Mouse (Mus musculus) embryo, embryonic 11 days (tissue): ENCODE data around the gene Mettl1.

Source experiments
- DNase-seq: peaks from one replicate; pipeline ENCODE4 v3.0.0-alpha.2; 2015

Mettl1 gene

GRCm38 (mm10) chr10:127041274-127041766, at the start of gene Mettl1, which contains the start of gene Eef1akmt3:
Gene Mettl1, plus strand, starts transcription at chr10:127041414.
Gene Eef1akmt3, minus strand, starts transcription at chr10:127041513.
- DNase-seq: peak; percentile 61

- DNase-seq: no peak
Measured at GRCm38 (mm10) chr10:126991676-126992075, 49.5 kb upstream of the Mettl1 start.

GRCm38 (mm10) chr10:126993621-126994020, 47.6 kb upstream of the Mettl1 start:
- no peak for DNase-seq

- no peak for DNase-seq
Measured at GRCm38 (mm10) chr10:126997340-126998113, 43.7 kb upstream of the Mettl1 start.

GRCm38 (mm10) chr10:127000529-127000928, 40.7 kb upstream of the Mettl1 start, which contains the start of gene Avil:
Gene Avil, plus strand, starts transcription at chr10:127000709.
- DNase-seq: no peak

GRCm38 (mm10) chr10:127001297-127001696, 39.9 kb upstream of the Mettl1 start:
- DNase-seq: no peak

- no peak for DNase-seq
Measured at GRCm38 (mm10) chr10:127002056-127002455, 39.2 kb upstream of the Mettl1 start.

- DNase-seq: no peak
Measured at GRCm38 (mm10) chr10:127002765-127003164, 38.4 kb upstream of the Mettl1 start.

- no peak for DNase-seq
Measured at GRCm38 (mm10) chr10:127003334-127003733, 37.9 kb upstream of the Mettl1 start.

- DNase-seq: no peak
Measured at GRCm38 (mm10) chr10:127003806-127004205, 37.4 kb upstream of the Mettl1 start.

- DNase-seq: peak; percentile 35
Measured at GRCm38 (mm10) chr10:127016488-127016887, 24.7 kb upstream of the Mettl1 start.

- peak; percentile 13 for DNase-seq
Measured at GRCm38 (mm10) chr10:127017071-127017470, 24.1 kb upstream of the Mettl1 start.

- no peak for DNase-seq
Measured at GRCm38 (mm10) chr10:127018422-127018821, 22.8 kb upstream of the Mettl1 start.

- peak; percentile 97 for DNase-seq
Measured at GRCm38 (mm10) chr10:127030336-127031296, 10.6 kb upstream of the Mettl1 start, which contains the start of gene Tsfm. Gene Tsfm, minus strand, starts transcription at chr10:127030840.

GRCm38 (mm10) chr10:127033301-127033741, 7.9 kb upstream of the Mettl1 start:
- no peak for DNase-seq

GRCm38 (mm10) chr10:127036273-127036672, 4.9 kb upstream of the Mettl1 start:
- no peak for DNase-seq

- no peak for DNase-seq
Measured at GRCm38 (mm10) chr10:127037641-127038040, 3.6 kb upstream of the Mettl1 start.

GRCm38 (mm10) chr10:127040569-127041214, 522 bp upstream of the Mettl1 start:
- DNase-seq: no peak

- peak; percentile 94 for DNase-seq
Measured at GRCm38 (mm10) chr10:127041774-127042338, 642 bp downstream of the Mettl1 start.

GRCm38 (mm10) chr10:127042468-127043115, 1.4 kb downstream of the Mettl1 start:
- no peak for DNase-seq

GRCm38 (mm10) chr10:127043187-127043586, 2.0 kb downstream of the Mettl1 start:
- no peak for DNase-seq

- no peak for DNase-seq
Measured at GRCm38 (mm10) chr10:127047954-127048353, 6.7 kb downstream of the Mettl1 start, which contains the start of gene Cyp27b1. Gene Cyp27b1, plus strand, starts transcription at chr10:127048250.
